Mouse (Mus musculus) G1E (cell line): ENCODE data around the gene 4933400A11Rik.

ENCODE experiments used
- CTCF ChIP-seq: IDR thresholded peaks from 2 replicates; pipeline ENCODE4 v1.5.1; 2012; ENCODE audit warnings: low read depth, low read length, inconsistent platforms, mixed read lengths
- GATA1 ChIP-seq: IDR thresholded peaks from 2 replicates; pipeline ENCODE4 v1.6.1; 2012; ENCODE audit warnings: borderline replicate concordance, low read length, inconsistent platforms, mixed read lengths
- GATA2 ChIP-seq: IDR thresholded peaks from 2 replicates; pipeline ENCODE4 v1.6.1; 2012; ENCODE audit warnings: low read depth, low read length, inconsistent platforms, borderline replicate concordance
- POLR2AphosphoS5 ChIP-seq: IDR thresholded peaks from 2 replicates; pipeline ENCODE4 v1.6.1; 2012; ENCODE audit warnings: low read depth, low read length, inconsistent platforms; ENCODE audit not compliant: insufficient replicate concordance
- TAL1 ChIP-seq: conservative IDR thresholded peaks from 2 replicates; pipeline ENCODE4 v1.6.1; 2012; ENCODE audit warnings: low read depth, low read length, inconsistent platforms, mixed read lengths

DNA sequence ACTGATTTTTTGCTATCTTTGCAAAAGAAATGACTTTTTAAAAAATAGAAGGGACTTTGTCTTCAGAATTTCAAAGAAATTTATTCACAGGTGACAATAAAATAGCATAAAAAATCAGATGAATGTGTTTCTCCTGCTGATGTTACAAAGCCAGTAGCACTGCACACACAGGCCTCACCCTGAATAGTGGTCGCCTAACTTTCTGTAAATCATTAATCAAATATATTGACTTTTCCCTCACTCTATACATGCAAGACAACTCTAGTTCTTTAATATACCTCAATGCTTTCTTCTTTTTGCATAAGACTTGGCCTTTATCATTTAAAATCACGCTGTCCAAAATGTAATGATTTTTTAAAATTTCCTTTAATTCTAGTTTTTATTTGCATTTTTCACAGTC is 32.3 kb upstream of the 4933400A11Rik start:
- TF ChIP-seq CTCF (no peak), POLR2AphosphoS5 (no peak), TAL1 (no peak), GATA1 (no peak), GATA2 (no peak)
